Mouse (Mus musculus) cerebellum, adult 8-10 months (tissue): Measurements from ENCODE around the gene Irs4.

ENCODE experiments used
- DNase-seq: peaks from one replicate; pipeline ENCODE4 v3.0.0; 2022

Gene Irs4

DNA sequence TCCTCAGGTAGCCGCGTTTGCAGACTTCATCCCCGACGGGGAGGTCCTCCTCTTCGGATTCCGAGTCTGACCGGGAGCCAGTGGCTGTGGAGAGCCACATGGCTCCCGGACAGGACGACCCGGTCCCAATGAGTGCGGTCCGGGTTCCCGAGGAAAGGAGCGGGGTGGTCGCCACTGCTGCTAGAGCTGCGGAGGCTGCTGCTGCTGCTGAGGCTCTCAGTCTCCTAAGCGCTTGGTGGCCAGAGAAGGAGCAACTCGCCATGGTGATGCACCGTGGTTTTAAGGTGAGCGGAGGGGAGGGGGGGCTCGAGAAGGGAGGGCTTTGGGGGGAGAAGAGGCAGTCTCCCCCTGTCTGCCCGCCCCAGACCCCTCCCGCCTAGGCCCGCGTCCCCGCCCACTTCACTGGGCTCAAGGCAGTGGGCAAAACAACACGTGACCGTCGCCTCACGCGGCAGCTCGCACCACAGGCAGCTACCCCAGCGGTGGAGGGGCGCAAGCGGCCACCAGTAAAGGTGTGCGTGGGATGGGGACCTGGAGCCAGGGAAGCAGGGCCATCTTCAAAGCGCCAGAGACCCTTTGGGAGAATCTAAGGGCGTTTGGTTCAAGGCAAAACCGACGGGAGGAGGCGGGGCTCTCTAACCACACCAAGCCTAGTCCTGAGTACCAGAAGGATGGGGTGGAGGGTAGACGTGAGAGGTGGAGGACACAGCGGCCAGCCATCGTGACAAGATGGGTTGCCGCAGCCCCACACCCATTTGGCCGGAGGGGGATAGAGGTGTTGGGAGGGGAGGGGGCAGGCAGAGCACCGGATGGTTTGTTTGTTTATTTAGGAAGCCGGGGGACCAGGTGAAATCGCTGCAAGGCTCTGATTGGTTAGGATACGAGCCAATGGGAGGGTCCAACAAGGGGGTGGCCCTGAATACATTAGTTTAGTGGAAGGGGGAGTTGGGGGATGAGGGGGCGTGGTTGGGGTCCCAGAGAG lies at the start of gene Irs4:
Gene Irs4 (minus strand): TSS at position 327 of the 982 bp plus-strand sequence.
- DNase-seq = no peak

DNA sequence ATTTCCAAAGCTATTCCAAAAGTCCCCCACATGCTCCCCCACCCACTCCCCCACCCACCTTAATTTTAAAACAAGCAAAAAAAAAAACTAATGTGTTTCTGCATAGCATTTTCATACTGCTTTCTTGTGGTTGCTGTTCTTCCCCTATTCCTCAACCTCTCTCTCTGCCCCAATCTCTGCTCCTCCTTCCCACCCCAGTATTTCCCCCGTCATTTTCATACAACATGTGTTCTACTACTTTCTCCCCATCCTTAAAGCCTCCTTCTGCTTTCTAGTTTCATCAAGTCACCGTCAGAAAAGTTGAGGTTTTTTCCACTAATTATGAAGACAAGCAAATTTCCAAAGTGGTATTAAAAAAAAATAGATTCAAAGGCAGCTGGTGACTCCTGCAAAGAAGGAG lies 25.3 kb upstream of the Irs4 start:
- no peak for DNase-seq

DNA sequence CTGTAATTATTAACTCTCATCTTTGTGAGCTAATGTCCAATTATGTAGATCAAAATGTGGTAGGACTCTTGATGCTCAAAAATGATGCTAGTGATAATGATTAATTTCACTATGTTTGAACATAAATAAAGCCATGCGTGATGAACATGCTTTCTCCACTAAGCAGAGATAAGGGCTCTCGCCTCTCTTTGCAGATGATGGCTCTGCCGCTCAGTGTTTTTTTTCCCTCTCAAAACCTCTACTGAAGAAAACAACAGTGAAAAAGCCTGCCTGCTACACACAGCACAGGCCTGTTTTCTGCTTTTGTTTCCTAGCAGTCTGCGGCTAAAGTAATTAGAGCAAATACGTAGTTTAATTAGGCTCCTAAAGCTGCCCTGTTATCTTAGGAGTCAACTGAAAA lies 4.5 kb upstream of the Irs4 start:
- DNase-seq = no peak

DNA sequence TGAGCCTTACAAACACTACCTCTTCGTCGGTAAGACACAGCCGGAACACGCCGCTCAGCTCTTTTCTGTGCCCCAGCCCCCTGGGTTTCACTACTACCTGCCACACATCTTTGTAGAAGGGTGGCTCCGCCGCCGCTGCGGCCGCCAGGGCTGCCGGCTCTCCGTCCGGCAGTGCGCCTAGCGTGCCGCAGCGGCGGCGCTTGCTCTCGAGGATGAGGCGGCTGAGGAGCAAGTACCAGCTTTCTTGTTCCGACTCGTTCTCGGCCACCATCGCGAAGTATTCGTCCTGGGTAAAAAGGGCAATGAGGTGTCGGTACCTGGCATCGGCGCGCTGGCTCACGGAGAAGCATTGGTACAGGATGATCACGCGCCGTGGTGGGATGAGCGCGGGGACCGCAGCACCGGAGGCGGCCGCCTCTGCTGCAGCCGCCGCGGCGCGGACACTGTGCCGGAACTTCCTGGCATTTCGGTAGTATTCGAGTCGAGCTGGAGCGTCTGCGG lies 622 bp downstream of the Irs4 start:
- DNase-seq = no peak

DNA sequence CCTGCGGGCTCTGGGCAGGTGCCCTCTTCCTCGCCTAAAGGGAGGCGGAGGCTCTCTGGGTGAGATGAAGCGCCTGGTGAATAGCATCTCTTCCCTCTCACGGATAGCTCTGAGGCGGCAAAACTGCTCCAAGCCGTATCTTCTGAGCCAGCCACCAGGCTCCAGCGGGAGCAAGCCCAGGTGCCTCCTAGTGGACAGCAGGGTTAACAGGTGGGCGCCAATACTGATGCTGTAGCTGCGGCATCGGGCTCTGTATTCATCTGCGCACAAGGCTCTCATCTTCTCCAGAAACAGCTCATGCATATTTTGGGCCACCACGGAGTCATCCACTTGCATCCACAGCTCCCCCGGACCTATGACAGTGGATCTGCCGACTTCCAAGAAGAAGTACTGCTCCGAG lies 1.1 kb downstream of the Irs4 start:
- DNase-seq = no peak

DNA sequence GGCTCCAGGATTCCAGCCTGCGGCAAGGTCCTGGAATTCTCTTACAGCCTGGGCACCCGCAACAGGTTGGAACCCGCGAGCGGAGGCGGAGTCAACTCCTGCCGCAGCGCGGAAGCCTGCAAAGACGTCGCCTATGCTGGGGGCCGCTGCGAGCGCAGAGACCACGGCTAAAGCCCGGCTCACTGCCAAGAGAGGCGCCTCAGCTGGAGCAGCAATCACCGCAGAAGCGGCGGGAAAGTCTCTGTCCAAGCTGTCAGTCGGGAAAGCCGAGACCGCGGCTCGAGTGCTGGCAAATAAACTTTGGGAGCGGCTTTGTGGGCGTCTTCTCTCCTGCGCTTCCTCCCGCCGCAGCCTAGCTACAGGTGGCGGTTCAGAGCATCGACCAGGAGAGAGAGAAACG lies 3.3 kb downstream of the Irs4 start:
- DNase-seq = no peak
